Mouse (Mus musculus): ENCODE data around the gene Anxa6.
"Not testable (repeated sequence)": the region's sequence is repeated elsewhere in the genome, so short reads cannot be mapped to it uniquely, and the experiment has no call there.

Gene Anxa6

DNA sequence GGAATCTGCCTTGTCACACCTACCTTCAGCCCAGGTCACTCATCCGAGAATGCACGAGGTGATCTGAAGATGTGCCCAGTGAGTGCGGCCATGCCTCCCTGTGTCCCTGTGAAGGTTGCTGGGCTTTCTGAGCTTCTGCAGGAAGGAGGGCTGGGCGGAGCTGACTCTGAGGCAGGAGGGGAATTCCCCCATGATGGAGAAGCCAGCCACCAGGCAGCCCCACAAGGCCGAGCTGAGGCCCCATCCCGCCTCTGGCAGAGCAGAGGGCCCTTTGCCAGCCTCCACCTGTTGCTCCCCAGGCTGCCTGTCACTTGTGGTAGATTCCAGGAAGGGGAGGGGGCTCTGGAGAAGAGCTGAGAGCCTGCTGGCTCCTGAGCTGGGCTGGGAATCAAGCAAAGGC, 70.4 kb downstream of the Anxa6 start, which contains the start of gene Tnip1:
TSS of gene Tnip1 (minus strand) at position 108 of the 400 bp plus-strand sequence.
- DNase-seq (ENCODE audit: extremely low read depth, insufficient read length, low spot score): peak; percentile 68

DNA sequence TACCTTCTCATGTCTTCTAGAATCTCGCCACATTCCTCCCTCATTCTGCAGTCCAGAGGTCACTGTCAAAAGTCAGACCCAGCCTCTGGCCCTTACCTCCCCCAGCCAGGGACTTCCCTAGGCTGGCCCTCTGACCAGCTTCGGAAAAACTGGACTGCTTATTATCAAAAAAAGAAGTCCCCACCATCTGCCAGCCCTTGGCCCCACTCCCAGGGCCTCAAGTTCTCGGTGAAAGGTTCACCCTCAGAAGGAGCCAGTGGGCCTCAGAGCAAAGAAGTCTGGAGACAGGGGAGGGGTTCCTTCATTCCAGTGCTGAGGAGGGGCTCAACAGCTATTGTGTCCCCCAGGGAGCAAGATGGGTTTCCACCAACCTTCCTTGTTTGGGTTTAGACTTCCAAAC, 71.3 kb downstream of the Anxa6 start:
- peak; percentile 42 for DNase-seq (ENCODE audit: extremely low read depth, insufficient read length, low spot score)

DNA sequence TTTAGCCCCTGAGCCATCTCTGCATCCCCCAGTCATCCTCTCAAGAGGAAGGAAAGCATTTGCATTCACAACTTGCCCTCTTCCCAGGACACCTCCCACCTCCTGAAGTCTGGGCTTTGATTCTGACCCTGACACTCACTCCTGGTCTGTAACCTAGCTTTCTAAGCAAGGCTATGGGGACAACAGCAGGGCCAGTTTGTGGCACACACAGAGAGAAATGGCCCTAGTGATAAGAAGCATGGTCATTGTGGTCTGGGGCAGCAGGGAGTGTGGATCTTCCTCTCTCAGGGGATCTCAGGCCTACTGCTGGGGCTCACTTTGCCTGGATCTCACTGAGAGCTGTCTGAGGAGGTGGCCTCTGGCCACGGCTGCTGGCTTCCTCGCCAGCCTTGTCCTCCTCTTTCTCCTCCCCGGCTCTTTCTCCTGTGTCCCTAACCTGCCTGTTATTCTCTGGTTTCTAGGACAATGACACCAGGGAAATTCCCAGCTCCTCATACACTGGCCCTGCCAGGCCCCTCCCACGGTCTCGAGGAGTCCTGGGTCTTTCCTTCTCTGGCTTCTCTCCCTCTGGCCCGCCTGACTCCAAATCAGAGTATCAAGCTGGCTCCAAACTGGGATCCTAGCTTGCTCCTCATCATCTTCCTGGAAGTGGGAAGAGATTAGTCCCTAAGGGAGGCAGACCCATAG, 71.9 kb downstream of the Anxa6 start:
- peak; percentile 50 for DNase-seq (ENCODE audit: extremely low read depth, insufficient read length, low spot score)

DNA sequence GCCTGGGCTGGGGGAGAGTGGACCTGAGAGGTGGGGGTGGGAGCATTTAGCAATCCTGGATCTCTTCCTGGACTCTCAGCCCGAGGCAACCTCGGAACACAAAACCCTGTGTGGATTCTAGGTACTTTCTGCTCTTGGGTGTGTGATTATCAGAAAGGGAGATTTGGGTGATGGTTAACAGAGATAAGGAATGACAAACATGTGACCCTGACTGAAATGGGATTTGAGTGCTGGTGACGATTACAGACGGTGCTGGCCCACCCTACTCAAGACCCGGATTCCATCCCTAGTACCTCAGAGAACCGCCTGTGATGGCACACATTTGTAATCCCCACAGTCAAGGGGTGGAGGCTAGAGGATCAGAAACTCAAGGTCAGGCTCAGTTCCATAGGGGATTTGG, 73.0 kb downstream of the Anxa6 start:
- DNase-seq (ENCODE audit: extremely low read depth, insufficient read length, low spot score): no peak

DNA sequence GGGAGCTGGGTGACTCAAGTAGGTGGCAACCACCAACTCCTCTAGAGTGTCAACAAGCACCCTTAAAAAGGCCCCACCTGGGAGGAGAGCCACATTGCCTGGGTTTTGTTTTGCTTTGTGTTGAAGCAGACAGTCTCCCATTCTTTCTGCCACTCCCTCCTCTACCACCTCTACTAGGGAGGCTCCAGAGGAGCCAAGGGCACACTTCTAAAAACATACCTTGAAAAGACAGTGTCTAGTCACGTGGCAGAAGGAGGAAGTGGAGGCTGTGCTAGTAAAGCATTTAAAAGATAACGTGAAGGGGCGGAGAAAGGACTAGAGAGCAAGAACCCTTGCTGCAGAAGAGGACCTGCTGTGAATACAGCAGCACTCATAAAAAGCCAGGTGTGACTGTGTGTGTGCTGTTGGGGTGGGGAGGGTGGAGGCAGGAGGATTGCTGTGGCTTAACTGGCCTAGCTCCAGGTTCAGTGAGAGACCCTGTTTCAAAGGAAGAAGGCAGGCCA, 74.6 kb downstream of the Anxa6 start:
- DNase-seq (ENCODE audit: extremely low read depth, insufficient read length, low spot score): no peak

DNA sequence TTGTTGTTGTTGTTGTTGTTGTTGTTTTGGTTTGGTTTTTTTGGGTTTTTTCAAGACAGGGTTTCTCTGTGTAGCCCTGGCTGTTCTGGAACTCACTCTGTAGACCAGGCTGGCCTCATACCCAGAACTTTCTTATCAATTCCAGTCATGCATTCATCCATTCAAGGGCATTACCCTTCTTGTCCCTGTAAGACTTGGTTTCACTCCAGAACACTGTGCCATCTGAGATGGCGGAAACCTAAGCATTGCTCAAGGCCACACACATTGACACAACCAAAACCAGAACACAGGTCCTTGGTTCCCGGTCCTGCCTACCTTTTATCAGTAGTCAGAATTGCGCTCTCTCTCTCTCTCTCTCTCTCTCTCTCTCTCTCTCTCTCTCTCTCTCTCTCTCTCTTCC, 75.5 kb downstream of the Anxa6 start:
- DNase-seq (ENCODE audit: extremely low read depth, insufficient read length, low spot score): not testable (repeated sequence)

DNA sequence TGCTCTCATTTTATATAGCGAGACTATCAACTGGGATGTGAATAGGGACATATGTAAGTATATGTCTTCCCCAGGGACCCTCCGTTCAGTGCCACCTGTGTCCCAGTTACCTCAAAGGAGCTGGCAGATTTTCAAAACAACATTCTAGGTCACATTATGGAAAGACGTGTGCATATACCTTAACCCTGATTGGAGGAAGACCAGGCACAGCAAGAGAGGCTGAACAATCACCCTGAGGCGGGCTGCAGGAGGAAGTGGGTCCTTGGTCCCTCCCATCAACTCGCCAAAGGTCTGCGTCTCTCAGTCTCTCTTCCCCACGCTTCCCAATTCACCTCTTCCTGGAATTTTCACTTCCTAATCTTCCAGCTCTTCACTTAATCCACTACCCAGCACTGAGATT, 76.3 kb downstream of the Anxa6 start:
- no peak for DNase-seq (ENCODE audit: extremely low read depth, insufficient read length, low spot score)

DNA sequence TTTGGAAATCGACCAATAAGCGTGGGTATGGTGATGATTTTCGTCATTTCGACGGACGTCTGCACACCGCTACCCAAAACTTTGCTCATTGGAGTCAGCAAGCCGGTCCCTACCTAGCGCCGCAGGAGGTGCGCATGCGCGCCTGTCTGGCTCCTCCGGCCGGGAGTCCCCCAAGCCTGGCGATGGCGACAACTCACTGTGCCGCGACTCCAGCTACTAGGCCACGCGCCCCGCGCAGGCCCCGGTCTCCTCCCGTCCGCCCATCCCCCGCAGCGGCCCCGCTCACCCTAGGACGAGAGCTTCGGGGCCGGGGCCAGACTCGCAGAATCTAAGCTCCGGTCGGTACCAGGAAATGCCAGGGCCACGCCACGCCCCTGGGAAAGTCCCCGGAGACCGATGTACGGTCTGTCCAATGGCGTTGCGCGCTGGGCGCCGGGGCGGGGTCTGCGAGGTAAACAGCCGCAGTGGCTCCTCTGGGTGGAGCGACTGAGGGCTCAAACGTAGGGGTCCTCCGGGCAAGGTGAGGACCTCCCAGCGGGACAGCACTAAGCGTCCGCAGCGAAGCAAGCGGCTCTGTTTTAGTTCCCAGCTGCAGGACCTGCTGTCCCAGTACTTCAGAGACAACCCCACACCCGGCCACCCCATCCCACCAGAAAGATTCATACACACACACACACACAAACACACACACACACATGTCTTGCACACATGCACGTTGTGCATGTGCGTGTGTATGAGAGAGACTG, 77.3 kb downstream of the Anxa6 start:
- peak; percentile 97 for DNase-seq (ENCODE audit: extremely low read depth, insufficient read length, low spot score)

GRCm38 (mm10) chr11:54955400-54955734, 77.9 kb downstream of the Anxa6 start:
- DNase-seq (ENCODE audit: extremely low read depth, insufficient read length, low spot score): not testable (repeated sequence)

DNA sequence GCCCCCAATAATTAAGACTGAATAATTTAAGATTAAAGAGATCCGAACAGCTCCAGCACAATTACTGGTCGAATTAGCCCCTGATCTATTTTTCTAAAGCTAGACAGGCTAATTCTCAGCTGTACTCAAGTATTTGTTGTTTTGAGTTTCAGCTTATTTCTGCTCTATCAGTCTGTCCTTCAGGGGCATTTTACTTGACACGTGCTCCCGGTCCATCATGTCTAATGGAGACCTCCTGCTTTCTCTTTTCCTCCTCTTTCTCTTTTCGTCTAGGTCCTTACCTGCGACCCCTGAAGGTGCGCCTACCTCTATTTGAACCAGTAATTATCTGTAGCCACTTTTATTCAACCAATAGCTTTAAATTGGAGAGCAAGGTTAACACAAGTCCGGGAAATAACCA, 78.5 kb downstream of the Anxa6 start:
- no peak for DNase-seq (ENCODE audit: extremely low read depth, insufficient read length, low spot score)

GRCm38 (mm10) chr11:54953993-54954446, 79.2 kb downstream of the Anxa6 start:
- DNase-seq (ENCODE audit: extremely low read depth, insufficient read length, low spot score): no peak

DNA sequence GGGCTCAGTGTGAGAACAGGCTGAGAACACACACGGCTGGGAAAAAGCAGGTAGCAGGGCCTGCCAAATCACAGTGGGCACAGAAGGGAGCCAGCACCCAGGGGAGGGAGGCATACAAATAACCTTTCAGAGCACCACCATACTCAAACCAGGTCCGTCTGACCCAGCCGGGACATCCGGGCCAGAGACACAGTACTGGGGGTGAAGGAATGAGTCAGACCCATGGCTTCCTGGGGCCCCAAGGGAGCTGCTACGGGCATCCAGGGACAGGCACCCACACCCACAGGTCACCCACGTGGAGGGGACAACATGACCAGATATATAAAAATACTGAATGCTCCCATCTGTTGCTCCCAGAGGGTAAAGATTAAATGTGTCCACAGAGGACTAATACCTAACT, 80.6 kb downstream of the Anxa6 start:
- peak; percentile 57 for DNase-seq (ENCODE audit: extremely low read depth, insufficient read length, low spot score)

- no peak for DNase-seq (ENCODE audit: extremely low read depth, insufficient read length, low spot score)
Observed at GRCm38 (mm10) chr11:54950684-54951083, 82.6 kb downstream of the Anxa6 start.

DNA sequence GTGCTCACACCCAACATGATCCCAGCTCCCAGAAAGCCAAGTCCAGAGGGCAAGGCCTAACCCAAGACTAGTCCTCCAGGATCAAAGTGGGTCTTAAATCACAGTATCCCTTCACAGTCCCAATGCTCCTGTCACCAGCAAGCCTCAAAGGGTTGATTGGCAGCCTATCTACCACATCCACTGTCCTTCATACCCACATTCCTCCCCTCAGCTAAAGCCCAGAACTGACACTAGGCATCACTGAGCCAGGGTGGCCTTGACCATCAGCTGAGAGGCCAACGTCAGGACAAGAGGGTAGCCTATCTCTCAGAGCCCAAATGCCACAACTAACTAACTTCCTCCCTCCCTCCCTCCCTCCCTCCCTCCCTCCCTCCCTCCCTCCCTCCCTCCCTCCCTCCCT, 83.5 kb downstream of the Anxa6 start:
- DNase-seq (ENCODE audit: extremely low read depth, insufficient read length, low spot score): no peak

DNA sequence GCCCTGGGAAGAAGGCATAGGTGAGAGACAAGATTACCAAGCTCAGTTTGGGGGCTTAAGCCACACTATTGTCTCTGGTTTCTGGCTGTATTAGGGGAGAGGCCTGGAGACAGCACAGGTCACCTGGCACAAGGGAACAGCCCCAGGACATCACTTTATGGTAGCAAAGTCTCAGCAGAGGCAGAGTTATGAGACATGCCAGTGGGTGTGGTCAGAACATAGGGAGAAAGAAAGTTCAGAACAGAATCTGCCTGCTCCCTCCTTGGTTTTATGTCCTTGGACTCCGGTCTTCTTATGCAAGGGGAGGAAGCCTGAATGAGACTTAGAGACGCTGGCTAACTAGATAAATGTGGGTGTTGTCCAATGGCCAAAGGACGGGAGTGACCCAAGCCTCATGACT, 88.5 kb downstream of the Anxa6 start:
- no peak for DNase-seq (ENCODE audit: extremely low read depth, insufficient read length, low spot score)

GRCm38 (mm10) chr11:54940056-54940455, 93.2 kb downstream of the Anxa6 start:
- no peak for DNase-seq (ENCODE audit: extremely low read depth, insufficient read length, low spot score)

- no peak for DNase-seq (ENCODE audit: extremely low read depth, insufficient read length, low spot score)
Observed at GRCm38 (mm10) chr11:54939501-54939900, 93.7 kb downstream of the Anxa6 start.

GRCm38 (mm10) chr11:54936771-54937140, 96.5 kb downstream of the Anxa6 start:
- no peak for DNase-seq (ENCODE audit: extremely low read depth, insufficient read length, low spot score)

GRCm38 (mm10) chr11:54936035-54936770, 97.0 kb downstream of the Anxa6 start:
- no peak for DNase-seq (ENCODE audit: extremely low read depth, insufficient read length, low spot score)

- DNase-seq (ENCODE audit: extremely low read depth, insufficient read length, low spot score): no peak
Observed at GRCm38 (mm10) chr11:54934198-54934597, 99.0 kb downstream of the Anxa6 start.

DNA sequence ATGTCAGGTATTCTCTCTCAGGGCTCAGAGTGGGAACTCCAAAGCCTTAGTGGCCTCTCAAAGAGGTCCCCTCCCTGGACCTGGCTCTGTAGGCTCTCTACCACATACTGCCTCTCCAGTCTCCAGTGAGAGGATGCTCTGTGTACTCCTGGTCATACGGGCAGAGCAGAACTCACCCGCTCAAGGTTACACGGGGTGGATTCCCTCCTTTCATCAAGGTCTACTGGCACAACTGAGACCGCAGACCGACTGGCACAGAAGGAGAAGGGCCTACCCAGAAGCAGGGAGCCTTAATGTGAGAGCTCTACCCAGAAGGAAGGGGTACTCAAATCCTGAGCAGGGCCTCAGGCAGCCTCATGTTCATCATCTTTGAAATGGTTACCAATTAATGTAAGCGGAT, 100.7 kb downstream of the Anxa6 start:
- DNase-seq (ENCODE audit: extremely low read depth, insufficient read length, low spot score): no peak
